Mouse (Mus musculus): ENCODE data around the gene Arhgap24. TPM values are rescaled to one million over a fixed set of nuclear protein-coding genes. Genes with fewer than 3 reads are reported as not detected.

Arhgap24 gene
- total RNA-seq, 2 experiments from 2014 or later: 6.1 to 7.0 TPM

DNA sequence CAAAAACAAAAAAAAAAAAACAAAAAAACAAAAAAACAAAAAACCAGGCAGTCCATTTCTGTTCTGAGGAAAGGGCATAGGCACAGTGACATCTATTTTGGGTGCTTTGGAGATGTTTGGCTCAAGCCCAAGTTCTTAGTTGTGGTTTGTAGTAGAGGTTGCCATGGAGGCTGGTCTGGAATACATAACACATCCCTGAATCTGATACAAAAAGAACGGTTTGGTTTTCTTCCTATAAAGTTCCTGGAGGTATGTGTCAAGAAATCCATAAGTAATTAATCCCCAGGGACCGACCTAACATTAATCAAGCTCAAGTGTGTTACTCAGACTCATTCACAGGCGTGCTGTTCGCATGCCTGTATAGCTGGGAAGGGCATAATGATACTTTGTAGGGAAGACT, 245.8 kb downstream of the Arhgap24 start:
- no peak for DNase-seq (ENCODE audit: extremely low spot score in 1 of 2, low spot score in 1 of 2)

DNA sequence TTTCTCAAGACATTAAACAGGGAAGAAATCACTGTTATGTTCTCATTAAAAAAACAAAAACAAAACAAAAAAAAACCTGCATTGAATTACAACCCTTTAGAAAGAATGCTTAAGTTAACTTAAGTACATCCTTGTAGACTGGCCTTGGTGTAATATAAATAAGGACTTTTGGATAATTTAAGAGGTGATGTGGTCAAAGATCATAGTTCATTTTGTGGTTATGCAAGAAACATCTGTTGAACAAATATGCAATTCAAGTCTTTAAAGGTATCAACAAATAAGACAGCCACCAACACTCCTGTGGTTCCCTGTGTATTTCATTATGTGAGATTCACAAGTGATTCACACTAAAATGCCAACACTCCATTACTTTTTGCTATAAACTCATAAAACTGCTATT, 247.3 kb downstream of the Arhgap24 start:
- no peak for DNase-seq (ENCODE audit: extremely low spot score in 1 of 2, low spot score in 1 of 2)

DNA sequence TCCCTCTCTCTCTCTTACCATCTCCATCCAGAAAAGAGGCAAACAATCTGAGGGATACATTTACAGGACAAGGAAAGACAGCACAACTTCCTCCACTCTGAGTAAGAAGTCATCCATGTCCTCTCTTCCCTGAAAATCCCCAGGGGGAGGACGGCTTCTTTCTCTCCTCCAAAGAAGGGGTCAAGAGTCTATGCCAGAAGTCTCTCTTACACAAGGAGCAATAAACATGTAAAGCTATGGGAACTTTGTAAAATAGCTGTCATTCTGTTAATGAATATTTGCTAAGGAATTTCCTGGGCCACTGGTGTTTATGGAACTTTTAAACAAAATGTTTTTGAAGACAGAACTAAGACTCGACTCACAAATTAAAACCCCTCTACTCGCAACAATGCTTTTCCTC, 248.3 kb downstream of the Arhgap24 start:
- no peak for DNase-seq (ENCODE audit: extremely low spot score in 1 of 2, low spot score in 1 of 2)

- DNase-seq (ENCODE audit: extremely low spot score in 1 of 2, low spot score in 1 of 2): no peak
Observed at GRCm38 (mm10) chr5:102736131-102736530, 254.9 kb downstream of the Arhgap24 start.

GRCm38 (mm10) chr5:102742554-102743255, 261.5 kb downstream of the Arhgap24 start:
- DNase-seq (ENCODE audit: extremely low spot score in 1 of 2, low spot score in 1 of 2): no peak

DNA sequence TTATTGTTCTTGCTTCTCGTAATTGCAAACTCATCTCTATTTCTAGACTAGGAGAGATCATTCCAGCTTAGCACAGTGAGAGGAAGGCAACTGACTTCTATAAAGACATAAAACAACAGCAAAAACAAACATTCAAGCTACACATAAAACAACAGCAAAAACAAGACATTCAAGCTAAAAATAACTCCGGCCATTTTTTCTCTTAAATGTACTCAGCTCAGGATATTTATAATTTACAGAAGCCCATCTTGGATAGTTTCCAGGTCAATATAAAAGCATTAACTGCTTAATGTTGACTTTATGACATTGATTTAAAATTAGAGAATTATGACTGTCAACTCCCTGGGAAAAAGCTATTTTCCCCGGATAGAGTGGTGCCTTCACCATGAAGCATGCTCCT, 262.2 kb downstream of the Arhgap24 start:
- DNase-seq (ENCODE audit: extremely low spot score in 1 of 2, low spot score in 1 of 2): no peak

DNA sequence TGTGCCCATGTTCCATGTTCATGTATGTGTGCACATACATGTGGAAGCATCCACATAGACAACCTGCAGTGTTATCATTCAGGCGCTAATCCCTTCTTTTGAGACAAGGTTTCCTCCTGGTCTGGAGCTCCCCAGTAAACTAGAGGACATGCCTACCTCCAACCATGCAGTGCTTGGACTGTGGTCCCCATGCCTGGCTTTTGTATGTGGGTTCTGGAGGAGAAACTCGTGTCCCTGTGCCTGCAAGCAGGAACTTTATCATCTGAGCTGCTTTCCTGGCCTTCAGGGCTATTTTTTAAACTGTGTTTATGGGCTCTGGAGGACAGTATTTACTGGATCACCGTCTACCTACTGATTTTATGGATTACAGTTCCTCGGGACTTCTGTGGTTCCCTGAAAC, 262.9 kb downstream of the Arhgap24 start:
- no peak for DNase-seq (ENCODE audit: extremely low spot score in 1 of 2, low spot score in 1 of 2)

- DNase-seq (ENCODE audit: extremely low spot score in 1 of 2, low spot score in 1 of 2): no peak
Observed at GRCm38 (mm10) chr5:102748146-102748545, 267.0 kb downstream of the Arhgap24 start.

GRCm38 (mm10) chr5:102749020-102749419, 267.8 kb downstream of the Arhgap24 start:
- no peak for DNase-seq (ENCODE audit: extremely low spot score in 1 of 2, low spot score in 1 of 2)

DNA sequence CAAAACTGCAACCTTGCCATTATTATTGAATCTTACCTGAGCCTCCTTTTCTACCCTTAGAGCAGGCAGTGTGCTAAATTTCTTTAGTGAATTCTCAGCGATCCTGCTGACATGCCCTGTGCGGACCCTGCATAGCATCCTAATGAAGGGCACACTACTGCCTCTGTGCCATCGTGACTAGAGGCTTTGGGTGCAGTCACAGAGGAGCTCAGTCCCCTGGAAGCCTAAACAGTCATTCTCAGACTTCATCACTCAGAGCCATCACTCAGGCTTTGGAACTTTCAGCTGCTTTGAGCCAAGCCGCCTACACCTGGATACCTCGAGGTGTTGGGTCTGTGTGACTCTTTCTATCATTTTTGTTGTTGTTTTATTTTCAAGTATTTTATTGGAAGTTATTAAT, 269.5 kb downstream of the Arhgap24 start:
- no peak for DNase-seq (ENCODE audit: extremely low spot score in 1 of 2, low spot score in 1 of 2)

- DNase-seq (ENCODE audit: extremely low spot score in 1 of 2, low spot score in 1 of 2): no peak
Observed at GRCm38 (mm10) chr5:102751661-102752307, 270.6 kb downstream of the Arhgap24 start.

- no peak for DNase-seq (ENCODE audit: extremely low spot score in 1 of 2, low spot score in 1 of 2)
Observed at GRCm38 (mm10) chr5:102752308-102752663, 271.1 kb downstream of the Arhgap24 start.

- no peak for DNase-seq (ENCODE audit: extremely low spot score in 1 of 2, low spot score in 1 of 2)
Observed at GRCm38 (mm10) chr5:102757040-102757439, 275.8 kb downstream of the Arhgap24 start.

GRCm38 (mm10) chr5:102765694-102766093, 284.5 kb downstream of the Arhgap24 start:
- no peak for DNase-seq (ENCODE audit: extremely low spot score in 1 of 2, low spot score in 1 of 2)

- DNase-seq (ENCODE audit: extremely low spot score in 1 of 2, low spot score in 1 of 2): peak in 1 of 2 experiments; percentile 53
Observed at GRCm38 (mm10) chr5:102766311-102767057, 285.3 kb downstream of the Arhgap24 start.

DNA sequence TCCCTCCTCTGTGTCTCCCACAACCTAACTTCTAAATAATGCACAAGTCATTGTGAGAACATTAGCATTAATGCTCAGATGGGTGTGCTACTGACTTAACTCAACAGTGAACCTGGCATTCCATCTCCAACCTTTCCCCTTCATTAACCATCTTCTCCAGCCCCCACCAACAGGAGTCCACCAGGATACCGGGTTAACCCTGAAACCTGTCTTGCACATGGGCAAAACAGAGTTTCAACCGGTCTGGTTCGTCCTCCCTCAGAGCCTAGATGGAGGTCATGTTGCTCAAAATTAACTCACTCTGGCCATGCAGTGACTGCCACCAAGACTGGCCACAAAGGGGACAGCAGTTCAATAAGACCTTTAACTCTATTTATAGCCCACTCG, 285.9 kb downstream of the Arhgap24 start:
- no peak for DNase-seq (ENCODE audit: extremely low spot score in 1 of 2, low spot score in 1 of 2)

DNA sequence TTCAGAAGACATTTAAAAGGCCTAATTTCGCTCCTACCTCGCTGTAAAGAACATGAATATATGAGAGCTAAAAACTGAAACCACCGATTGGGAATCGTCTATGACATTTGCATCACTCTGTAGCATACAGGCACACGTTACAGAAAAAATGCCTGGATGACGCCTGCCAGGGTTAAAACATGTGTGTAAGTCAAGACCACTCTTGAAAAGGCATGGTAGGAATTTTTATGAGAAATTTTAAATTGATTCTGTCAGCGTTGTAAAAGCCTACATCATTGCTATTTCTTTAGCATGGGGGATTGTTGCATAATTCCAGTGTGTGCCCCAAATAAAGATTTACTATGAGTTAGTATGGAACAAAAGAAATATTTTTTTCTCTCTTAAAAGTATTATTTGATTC, 286.6 kb downstream of the Arhgap24 start:
- no peak for DNase-seq (ENCODE audit: extremely low spot score in 1 of 2, low spot score in 1 of 2)

- no peak for DNase-seq (ENCODE audit: extremely low spot score in 1 of 2, low spot score in 1 of 2)
Observed at GRCm38 (mm10) chr5:102768385-102769080, 287.3 kb downstream of the Arhgap24 start.

- DNase-seq (ENCODE audit: extremely low spot score in 1 of 2, low spot score in 1 of 2): no peak
Observed at GRCm38 (mm10) chr5:102770611-102771010, 289.4 kb downstream of the Arhgap24 start.

DNA sequence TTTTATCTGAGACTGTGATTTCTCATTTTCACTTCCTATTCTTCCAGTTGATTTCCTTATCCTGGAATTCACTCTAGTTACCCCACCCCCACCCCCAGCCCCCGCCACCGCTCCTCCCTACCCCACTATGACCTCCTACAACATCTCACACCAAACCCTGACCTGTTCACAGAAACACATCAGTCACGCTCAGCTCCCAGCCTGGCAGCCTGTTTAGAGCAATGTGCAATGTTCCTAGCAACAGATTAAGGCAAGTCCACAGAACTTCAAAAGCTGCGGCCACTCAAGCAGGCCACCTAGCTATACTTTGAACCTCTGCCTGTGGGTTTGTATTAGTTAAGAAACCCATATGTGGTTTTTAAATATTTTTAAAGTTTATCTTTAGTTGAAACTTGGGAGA, 293.3 kb downstream of the Arhgap24 start:
- no peak for DNase-seq (ENCODE audit: extremely low spot score in 1 of 2, low spot score in 1 of 2)

- DNase-seq (ENCODE audit: extremely low spot score in 1 of 2, low spot score in 1 of 2): no peak
Observed at GRCm38 (mm10) chr5:102777255-102777654, 296.1 kb downstream of the Arhgap24 start.

Measured in layer of hippocampus, postnatal 25 days (tissue).